Mouse (Mus musculus): ENCODE data around the gene St6galnac3. TPM values are rescaled to one million over a fixed set of nuclear protein-coding genes. Genes with fewer than 3 reads are reported as not detected.

The St6galnac3 gene
- polyA plus RNA-seq, 1 experiment from 2014 or later, result 23.7 TPM

GRCm38 (mm10) chr3:153706901-153707300 lies 18.1 kb downstream of the St6galnac3 start:
- H3K27ac ChIP-seq (replicated peaks in 1 of 2; ENCODE audit: control insufficient read depth in 1 of 2, insufficient read depth in 1 of 2, low read depth in 2 of 2, low read length in 2 of 2), result no peak overlapping the region
- H3K9me3 ChIP-seq (ENCODE audit: control insufficient read depth, low read length), result no peaks in the 10 kb centered on the region
- WGBS, result 71% methylated on average over 1 of the region's 1 CpGs
- H3K4me1 ChIP-seq (ENCODE audit: control insufficient read depth in 2 of 2, insufficient read depth in 2 of 2, low read length in 2 of 2), result peaks cover 10 to 12% of the 10 kb centered on the region in 2 experiments
- H3K9ac ChIP-seq (ENCODE audit: low read length), result no peak overlapping the region
- H3K4me2 ChIP-seq (ENCODE audit: low read length), result no peak overlapping the region
- ATAC-seq (ENCODE audit: insufficient number of reproducible peaks, insufficient read depth, low FRiP score, low read depth), result no peak
- H3K27me3 ChIP-seq (ENCODE audit: control insufficient read depth, insufficient read depth, low read length), result no peaks in the 10 kb centered on the region
- H3K36me3 ChIP-seq (ENCODE audit: control insufficient read depth, insufficient read depth, low read length), result no peaks in the 10 kb centered on the region
- H3K4me3 ChIP-seq (ENCODE audit: control insufficient read depth in 1 of 2, insufficient read depth in 1 of 2, low read depth in 1 of 2, low read length in 2 of 2), result no peak overlapping the region

GRCm38 (mm10) chr3:153701752-153702740 lies 22.9 kb downstream of the St6galnac3 start:
- Histone ChIP-seq H3K36me3 (ENCODE audit: control insufficient read depth, insufficient read depth, low read length) (no peaks in the 10 kb centered on the region), H3K4me2 (ENCODE audit: low read length) (peak overlapping the region; percentile 31), H3K4me3 (ENCODE audit: control insufficient read depth in 1 of 2, insufficient read depth in 1 of 2, low read depth in 1 of 2, low read length in 2 of 2) (no peak overlapping the region), H3K27me3 (ENCODE audit: control insufficient read depth, insufficient read depth, low read length) (no peaks in the 10 kb centered on the region), H3K4me1 (ENCODE audit: control insufficient read depth in 2 of 2, insufficient read depth in 2 of 2, low read length in 2 of 2) (peaks cover 18 to 19% of the 10 kb centered on the region in 2 experiments), H3K9ac (ENCODE audit: low read length) (no peak overlapping the region), H3K9me3 (ENCODE audit: control insufficient read depth, low read length) (no peaks in the 10 kb centered on the region), H3K27ac (replicated peaks in 1 of 2; ENCODE audit: control insufficient read depth in 1 of 2, insufficient read depth in 1 of 2, low read depth in 2 of 2, low read length in 2 of 2) (0 out of 4 replicates have a peak overlapping the region, but pooled peaks of 1 of the 2 experiments have one; percentile 35)
- ATAC-seq (ENCODE audit: insufficient number of reproducible peaks, insufficient read depth, low FRiP score, low read depth), result no peak
- 39% methylated on average over 15 of the region's 15 CpGs for WGBS

DNA sequence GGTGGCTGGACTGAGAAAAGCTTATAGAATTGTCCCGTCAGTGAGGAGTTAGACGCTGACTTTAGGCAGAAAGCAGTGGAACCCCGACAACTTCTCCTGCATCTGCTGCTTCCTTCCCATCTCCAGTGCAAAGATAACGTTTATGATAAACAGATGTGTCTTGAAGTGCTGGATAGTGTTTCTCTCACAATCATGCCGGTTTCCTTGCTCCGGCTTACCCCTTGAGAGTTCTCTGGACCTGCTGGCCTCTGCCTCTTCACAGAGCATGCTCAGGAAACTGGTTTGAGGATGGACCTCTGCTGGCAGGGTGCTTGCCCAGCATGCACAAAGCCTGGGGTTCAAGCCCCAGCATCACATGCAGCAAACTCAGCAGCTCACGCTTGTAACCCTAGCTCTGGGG lies 23.8 kb downstream of the St6galnac3 start:
- H3K36me3 ChIP-seq (ENCODE audit: control insufficient read depth, insufficient read depth, low read length), result no peaks in the 10 kb centered on the region
- WGBS, result 49% methylated on average over 7 of the region's 7 CpGs
- no peak overlapping the region for H3K4me3 ChIP-seq (ENCODE audit: control insufficient read depth in 1 of 2, insufficient read depth in 1 of 2, low read depth in 1 of 2, low read length in 2 of 2)
- no peaks in the 10 kb centered on the region for H3K27me3 ChIP-seq (ENCODE audit: control insufficient read depth, insufficient read depth, low read length)
- ATAC-seq (ENCODE audit: insufficient number of reproducible peaks, insufficient read depth, low FRiP score, low read depth), result no peak
- H3K9me3 ChIP-seq (ENCODE audit: control insufficient read depth, low read length), result no peaks in the 10 kb centered on the region
- H3K4me1 ChIP-seq (ENCODE audit: control insufficient read depth in 2 of 2, insufficient read depth in 2 of 2, low read length in 2 of 2), result peaks cover 18 to 19% of the 10 kb centered on the region in 2 experiments
- no peak overlapping the region for H3K9ac ChIP-seq (ENCODE audit: low read length)
- no peak overlapping the region for H3K4me2 ChIP-seq (ENCODE audit: low read length)
- no peak overlapping the region for H3K27ac ChIP-seq (replicated peaks in 1 of 2; ENCODE audit: control insufficient read depth in 1 of 2, insufficient read depth in 1 of 2, low read depth in 2 of 2, low read length in 2 of 2)

DNA sequence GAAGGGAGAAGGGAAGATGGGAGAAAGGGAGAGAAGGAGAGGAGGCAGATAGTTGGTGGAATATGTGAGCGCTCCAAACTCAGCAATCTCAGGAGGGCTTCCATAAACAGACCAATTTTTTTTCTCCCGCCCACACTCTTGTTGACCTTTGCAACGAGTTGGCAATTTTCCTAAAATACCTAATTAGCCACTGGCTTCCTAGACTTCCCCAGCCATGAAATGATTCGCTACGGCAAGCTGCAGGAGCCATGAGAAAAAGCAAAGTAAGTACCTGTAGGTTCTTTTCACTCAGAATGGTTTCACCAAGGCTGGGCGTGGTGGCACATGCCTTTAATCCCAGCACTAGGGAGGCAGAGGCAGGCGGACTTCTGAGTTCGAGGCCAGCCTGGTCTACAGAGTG lies 25.9 kb downstream of the St6galnac3 start:
- H3K4me2 ChIP-seq (ENCODE audit: low read length), result no peak overlapping the region
- no peaks in the 10 kb centered on the region for H3K27me3 ChIP-seq (ENCODE audit: control insufficient read depth, insufficient read depth, low read length)
- ATAC-seq (ENCODE audit: insufficient number of reproducible peaks, insufficient read depth, low FRiP score, low read depth), result no peak
- no peak overlapping the region for H3K27ac ChIP-seq (replicated peaks in 1 of 2; ENCODE audit: control insufficient read depth in 1 of 2, insufficient read depth in 1 of 2, low read depth in 2 of 2, low read length in 2 of 2)
- 75% methylated on average over 8 of the region's 8 CpGs for WGBS
- no peak overlapping the region for H3K4me3 ChIP-seq (ENCODE audit: control insufficient read depth in 1 of 2, insufficient read depth in 1 of 2, low read depth in 1 of 2, low read length in 2 of 2)
- H3K36me3 ChIP-seq (ENCODE audit: control insufficient read depth, insufficient read depth, low read length), result no peaks in the 10 kb centered on the region
- H3K9me3 ChIP-seq (ENCODE audit: control insufficient read depth, low read length), result no peaks in the 10 kb centered on the region
- H3K9ac ChIP-seq (ENCODE audit: low read length), result no peak overlapping the region
- peaks cover 18 to 19% of the 10 kb centered on the region in 2 experiments for H3K4me1 ChIP-seq (ENCODE audit: control insufficient read depth in 2 of 2, insufficient read depth in 2 of 2, low read length in 2 of 2)

DNA sequence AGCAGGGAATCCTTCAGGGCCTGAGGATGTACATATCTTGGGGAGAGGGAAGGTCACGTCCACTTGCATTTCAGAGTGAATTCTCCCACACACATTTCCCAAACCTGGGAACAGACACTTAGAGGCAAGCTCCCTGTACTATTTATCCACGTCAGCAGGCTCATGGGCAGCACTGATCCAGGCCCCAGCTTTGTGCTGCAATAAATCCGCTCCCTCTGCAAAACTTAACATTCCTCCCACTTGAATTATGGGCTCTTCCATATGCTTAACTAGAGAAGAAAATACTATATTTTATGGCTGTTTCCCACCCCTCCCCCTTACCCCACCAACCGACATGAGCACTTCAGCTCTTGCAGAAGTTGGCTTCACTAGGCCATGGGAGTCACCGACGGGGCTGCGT lies 32.0 kb downstream of the St6galnac3 start:
- Histone ChIP-seq H3K36me3 (ENCODE audit: control insufficient read depth, insufficient read depth, low read length) (no peaks in the 10 kb centered on the region), H3K4me3 (ENCODE audit: control insufficient read depth in 1 of 2, insufficient read depth in 1 of 2, low read depth in 1 of 2, low read length in 2 of 2) (no peak overlapping the region), H3K4me1 (ENCODE audit: control insufficient read depth in 2 of 2, insufficient read depth in 2 of 2, low read length in 2 of 2) (peaks cover 30 to 37% of the 10 kb centered on the region in 2 experiments), H3K9ac (ENCODE audit: low read length) (no peak overlapping the region), H3K27me3 (ENCODE audit: control insufficient read depth, insufficient read depth, low read length) (no peaks in the 10 kb centered on the region), H3K27ac (replicated peaks in 1 of 2; ENCODE audit: control insufficient read depth in 1 of 2, insufficient read depth in 1 of 2, low read depth in 2 of 2, low read length in 2 of 2) (peak overlapping the region; percentile 47 to 59), H3K4me2 (ENCODE audit: low read length) (no peak overlapping the region), H3K9me3 (ENCODE audit: control insufficient read depth, low read length) (no peaks in the 10 kb centered on the region)
- no peak for ATAC-seq (ENCODE audit: insufficient number of reproducible peaks, insufficient read depth, low FRiP score, low read depth)
- WGBS, result 71% methylated on average over 7 of the region's 7 CpGs

DNA sequence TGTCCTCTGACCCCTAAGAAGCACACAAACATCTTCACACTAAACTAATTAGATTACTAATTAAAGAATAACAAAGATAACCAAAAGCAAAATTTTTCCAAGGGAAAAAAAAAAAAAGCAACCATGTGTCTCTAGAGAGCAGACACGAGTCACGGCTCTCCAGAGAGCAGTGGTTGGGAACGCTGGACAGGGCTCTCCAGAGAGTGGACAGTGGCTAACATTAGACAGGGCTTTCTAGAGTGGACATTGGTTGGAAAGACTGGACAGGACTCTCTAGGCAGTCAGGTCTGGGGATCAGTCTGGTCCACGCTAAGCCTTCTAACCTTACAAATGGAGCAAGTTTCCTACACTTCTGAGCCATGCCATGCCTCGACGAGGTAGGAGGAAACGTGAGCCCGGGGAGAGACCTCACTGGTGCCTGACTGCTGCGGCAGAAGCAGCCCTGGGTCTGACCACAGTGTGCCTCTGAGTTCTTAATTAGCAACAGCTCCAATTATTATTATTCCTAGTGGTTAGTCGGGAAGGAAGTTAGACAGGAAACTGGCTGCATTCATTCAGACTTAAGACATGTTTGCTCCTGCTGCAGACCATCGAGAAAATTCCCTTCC lies 32.7 kb downstream of the St6galnac3 start:
- 54% methylated on average over 11 of the region's 11 CpGs for WGBS
- Histone ChIP-seq H3K9me3 (ENCODE audit: control insufficient read depth, low read length) (no peaks in the 10 kb centered on the region), H3K36me3 (ENCODE audit: control insufficient read depth, insufficient read depth, low read length) (no peaks in the 10 kb centered on the region), H3K4me3 (ENCODE audit: control insufficient read depth in 1 of 2, insufficient read depth in 1 of 2, low read depth in 1 of 2, low read length in 2 of 2) (no peak overlapping the region), H3K4me1 (ENCODE audit: control insufficient read depth in 2 of 2, insufficient read depth in 2 of 2, low read length in 2 of 2) (peaks cover 30 to 37% of the 10 kb centered on the region in 2 experiments), H3K9ac (ENCODE audit: low read length) (no peak overlapping the region), H3K27me3 (ENCODE audit: control insufficient read depth, insufficient read depth, low read length) (no peaks in the 10 kb centered on the region), H3K4me2 (ENCODE audit: low read length) (no peak overlapping the region), H3K27ac (replicated peaks in 1 of 2; ENCODE audit: control insufficient read depth in 1 of 2, insufficient read depth in 1 of 2, low read depth in 2 of 2, low read length in 2 of 2) (peak overlapping the region in 1 of 2 experiments; percentile 59; a peak in 2 of 4 replicates)
- no peak for ATAC-seq (ENCODE audit: insufficient number of reproducible peaks, insufficient read depth, low FRiP score, low read depth)

- H3K4me2 ChIP-seq (ENCODE audit: low read length), result no peak overlapping the region; the same call in 1 of the 2 replicates
- peaks cover 30 to 37% of the 10 kb centered on the region in 2 experiments for H3K4me1 ChIP-seq (ENCODE audit: control insufficient read depth in 2 of 2, insufficient read depth in 2 of 2, low read length in 2 of 2)
- ATAC-seq (ENCODE audit: insufficient number of reproducible peaks, insufficient read depth, low FRiP score, low read depth), result no peak
- no peaks in the 10 kb centered on the region for H3K9me3 ChIP-seq (ENCODE audit: control insufficient read depth, low read length)
- no peak overlapping the region for H3K4me3 ChIP-seq (ENCODE audit: control insufficient read depth in 1 of 2, insufficient read depth in 1 of 2, low read depth in 1 of 2, low read length in 2 of 2)
- peak overlapping the region; percentile 12 to 57; a peak in 1 of 4 replicates for H3K27ac ChIP-seq (replicated peaks in 1 of 2; ENCODE audit: control insufficient read depth in 1 of 2, insufficient read depth in 1 of 2, low read depth in 2 of 2, low read length in 2 of 2)
- H3K27me3 ChIP-seq (ENCODE audit: control insufficient read depth, insufficient read depth, low read length), result no peaks in the 10 kb centered on the region
- WGBS, result 17% methylated on average over 4 of the region's 4 CpGs
- no peaks in the 10 kb centered on the region for H3K36me3 ChIP-seq (ENCODE audit: control insufficient read depth, insufficient read depth, low read length)
- no peak overlapping the region for H3K9ac ChIP-seq (ENCODE audit: low read length)
Observed at GRCm38 (mm10) chr3:153691537-153691936, 33.4 kb downstream of the St6galnac3 start.

All from heart, embryonic 14.5 days (tissue).